Mouse (Mus musculus) layer of hippocampus, adult 8-10 months (tissue): Measurements from ENCODE around the gene Ociad1. TPM values are rescaled to one million over a fixed set of nuclear protein-coding genes. Genes with fewer than 3 reads are reported as not detected.
"Not testable (repeated sequence)": the region's sequence is repeated elsewhere in the genome, so short reads cannot be mapped to it uniquely, and the experiment has no call there.

Experiments used
- DNase-seq, 2 experiments: peaks; one replicate each; pipeline ENCODE4 v3.0.0; 2022; ENCODE audit warnings: low spot score in 2 of 2
- total RNA-seq, 4 experiments: library from RNA; stranded (reverse); gene quantifications; 2 replicates each; pipeline ENCODE4 v1.2.4; 2022

Ociad1 gene
- total RNA-seq, 4 experiments from 2014 or later: 428 to 516 (median 473) TPM

DNA sequence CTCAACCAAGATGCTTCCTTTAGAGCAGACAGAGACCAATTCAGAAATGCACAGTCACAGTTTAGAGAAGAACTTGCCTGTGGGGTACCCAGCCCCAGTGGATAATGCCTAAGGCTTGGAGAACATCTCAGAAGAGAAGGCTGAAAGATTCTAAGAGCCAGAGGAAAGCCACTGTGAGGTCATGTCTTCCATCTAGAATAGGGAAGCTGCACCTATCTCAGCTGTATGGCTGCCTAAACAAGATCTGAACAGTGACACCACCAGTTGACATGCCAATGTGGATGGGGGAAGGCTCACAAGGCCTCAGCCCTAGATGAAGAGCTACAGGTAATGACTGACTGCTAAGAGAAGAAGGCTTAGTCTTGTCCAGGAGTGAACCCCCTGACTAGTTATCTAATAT lies 8.5 kb upstream of the Ociad1 start:
- DNase-seq: no peak

DNA sequence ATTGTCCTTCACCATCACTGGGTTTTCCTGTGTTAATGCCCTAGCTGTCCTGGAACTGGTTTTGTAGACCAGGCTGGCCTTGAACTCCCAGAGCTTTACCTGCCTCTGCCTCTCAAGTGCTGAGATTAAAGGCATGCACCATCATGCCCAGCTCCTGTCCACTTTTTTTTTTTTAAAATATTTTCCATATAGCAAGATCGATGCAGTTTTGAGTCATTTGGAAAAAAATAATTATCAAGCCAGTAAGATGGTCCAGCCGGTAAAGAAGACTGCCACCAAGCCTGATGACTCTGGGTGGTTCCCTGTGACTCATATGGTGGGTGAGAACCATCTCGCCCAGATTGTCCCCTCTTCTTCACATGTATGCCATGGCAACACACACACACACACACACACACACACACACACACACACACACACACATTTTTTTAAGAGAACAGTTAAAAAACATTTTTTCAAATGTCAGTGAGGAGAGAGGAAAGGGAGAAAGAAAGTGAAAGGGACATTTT lies 7.1 kb upstream of the Ociad1 start:
- DNase-seq: no peak

DNA sequence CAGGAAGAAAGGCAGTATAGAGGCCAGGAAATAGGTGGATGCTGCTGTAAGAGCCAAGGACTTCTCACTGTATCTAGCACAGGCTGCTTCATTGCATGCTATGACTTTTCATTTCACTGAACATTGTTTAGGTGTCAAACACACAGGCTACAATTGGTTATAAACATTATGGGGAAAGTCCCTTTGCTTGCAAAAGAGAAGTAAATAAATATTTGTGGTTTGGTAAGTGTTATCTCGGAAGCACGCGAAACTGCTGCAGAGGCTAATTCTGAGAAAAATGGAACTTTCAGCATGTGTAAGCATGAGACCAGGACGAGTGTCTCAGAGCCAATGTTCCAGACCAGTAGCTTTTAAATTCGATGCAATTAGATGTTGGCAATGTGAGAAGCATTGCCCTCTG lies 6.0 kb upstream of the Ociad1 start:
- DNase-seq: no peak

DNA sequence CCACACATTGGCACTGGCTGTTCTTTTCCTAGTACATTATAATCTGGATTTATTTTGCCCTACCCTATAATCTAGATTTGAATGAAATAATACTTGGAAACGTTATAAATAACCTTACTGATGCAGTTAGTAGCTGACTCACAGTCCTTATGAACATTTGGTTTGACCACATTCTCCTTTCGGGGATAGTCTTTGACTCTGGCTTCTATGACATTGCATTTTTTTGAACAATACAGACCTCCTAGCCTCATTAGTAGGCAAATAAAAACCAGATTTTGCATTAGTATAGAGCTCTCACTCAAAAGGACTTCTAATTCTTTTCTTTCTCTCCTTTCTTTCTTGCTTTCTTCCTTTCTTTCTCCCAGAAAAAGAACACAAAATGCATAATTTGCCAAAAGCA lies 2.7 kb upstream of the Ociad1 start:
- no peak for DNase-seq

DNA sequence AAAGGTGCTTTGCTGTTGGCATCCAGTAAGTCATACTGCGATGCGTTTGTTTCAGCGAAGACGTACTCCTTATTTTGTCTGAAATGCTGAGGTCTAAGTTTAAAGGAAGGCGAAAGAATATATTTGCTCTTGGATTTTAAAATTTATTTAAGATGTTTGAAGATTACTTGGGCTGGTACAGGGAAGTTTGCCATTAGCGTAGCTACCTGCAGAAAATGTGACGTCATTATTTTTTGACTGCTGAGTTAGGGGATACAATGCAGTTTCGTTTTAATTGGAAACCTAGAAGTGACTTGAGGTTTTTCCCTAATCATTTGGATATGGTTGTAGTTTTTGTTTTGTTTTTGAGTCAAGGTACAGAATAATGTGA lies 859 bp downstream of the Ociad1 start:
- no peak for DNase-seq

DNA sequence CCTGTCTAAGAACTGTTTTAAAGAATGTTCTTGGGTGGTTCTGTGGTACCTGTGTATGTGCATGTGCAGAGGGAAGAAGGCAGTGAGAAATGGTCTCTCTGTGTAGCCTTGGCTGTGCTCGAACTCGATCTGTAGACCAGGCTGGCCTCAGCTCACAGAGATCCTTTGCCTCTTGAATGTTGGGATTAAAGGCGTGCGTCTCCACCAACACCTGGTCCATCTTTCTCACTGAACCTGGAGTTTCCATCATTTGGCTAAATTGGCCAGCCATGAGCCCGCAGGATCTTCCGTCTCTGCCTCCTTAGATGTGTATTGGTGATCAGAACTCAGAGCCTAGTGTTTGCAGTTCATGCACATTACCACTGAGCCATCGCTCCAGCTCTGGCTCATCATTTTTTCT lies 2.4 kb downstream of the Ociad1 start:
- no peak for DNase-seq

DNA sequence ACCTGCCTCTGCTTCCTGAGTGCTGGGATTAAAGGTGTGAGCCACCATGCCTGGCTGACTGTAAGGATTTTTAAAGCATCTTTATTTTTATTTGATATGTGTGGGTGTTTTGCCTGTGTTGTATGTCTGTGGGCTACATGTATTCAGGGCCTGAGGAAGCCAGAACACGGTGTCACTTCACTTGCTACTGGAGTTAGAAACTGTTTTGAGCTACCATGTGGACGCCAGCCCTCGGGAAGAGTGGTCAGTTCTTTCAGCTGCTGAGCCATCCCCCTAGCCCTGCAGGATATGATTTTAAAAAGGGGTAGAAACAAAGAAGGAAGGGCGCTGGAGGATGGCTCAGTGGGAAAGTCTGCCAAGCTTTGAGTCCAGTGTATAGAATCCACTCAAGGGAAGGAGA lies 3.3 kb downstream of the Ociad1 start:
- DNase-seq: no peak

DNA sequence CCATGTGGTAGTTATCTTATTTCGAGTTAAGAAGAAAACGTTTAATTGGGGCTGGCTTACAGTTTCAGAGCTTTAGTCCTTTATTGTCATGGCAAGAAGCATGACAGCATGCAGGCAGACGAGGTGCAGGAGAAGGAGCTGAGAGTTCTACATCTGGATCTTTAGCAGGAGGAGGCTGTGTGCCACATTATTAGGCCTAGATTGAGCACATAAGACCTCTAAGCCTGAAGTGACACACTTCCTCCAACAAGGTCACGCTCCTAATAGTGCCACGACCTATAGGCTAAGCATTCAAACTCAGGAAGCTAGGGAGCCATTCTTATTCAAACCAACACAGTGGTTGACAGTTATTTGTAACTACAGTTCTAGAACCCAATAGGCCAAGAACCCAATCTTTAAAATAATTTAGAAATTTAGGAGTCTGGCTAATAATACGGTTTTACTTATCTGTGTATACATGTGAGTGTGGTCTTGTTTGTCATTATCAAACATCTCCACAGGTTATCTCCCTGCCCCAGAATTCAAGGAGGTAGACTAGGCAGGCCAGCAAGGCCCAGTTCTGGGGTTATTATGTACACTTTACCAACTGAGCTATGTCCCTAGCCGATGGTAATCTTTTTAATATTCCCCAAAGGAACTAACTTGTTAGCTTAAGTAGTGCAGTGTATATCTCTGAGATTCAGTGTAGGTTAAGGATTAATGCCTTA lies 9.2 kb downstream of the Ociad1 start:
- DNase-seq: no peak

DNA sequence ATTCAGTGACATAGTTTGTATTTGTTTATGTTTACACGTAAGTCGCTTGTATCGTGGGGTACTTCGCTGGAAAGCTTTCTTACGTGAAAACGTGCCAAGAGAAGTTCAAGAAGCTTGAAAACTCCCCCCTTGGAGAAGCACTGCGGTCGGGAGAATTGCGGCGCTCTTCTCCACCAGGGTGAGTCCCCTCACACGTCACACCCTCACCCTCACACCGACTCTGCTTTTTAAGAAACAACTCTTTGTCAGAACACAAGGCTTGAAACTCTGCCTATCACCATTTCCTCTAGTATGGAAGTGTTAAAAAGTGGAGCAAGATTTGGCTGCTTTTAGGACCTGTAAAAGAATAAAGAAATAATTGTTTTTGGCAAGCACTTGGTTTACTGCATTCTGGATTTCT lies 11.9 kb downstream of the Ociad1 start:
- DNase-seq: no peak

DNA sequence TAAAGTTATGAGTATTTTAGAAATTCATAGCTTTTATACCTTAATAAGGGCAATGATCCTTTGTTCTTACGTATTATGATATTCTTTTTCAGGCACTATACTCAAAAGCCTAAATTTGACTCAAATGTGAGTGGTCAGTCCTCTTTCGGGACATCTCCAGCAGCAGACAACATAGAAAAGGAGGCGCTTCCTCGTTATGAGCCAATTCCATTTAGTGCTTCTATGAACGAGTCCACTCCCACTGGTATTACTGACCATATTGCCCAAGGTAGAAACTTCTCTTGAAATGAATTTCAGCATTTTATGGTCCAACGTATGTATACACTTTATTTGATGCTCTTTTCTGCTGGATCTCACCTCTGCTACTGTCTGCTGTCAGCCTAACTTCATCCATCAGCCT lies 13.9 kb downstream of the Ociad1 start:
- no peak for DNase-seq

DNA sequence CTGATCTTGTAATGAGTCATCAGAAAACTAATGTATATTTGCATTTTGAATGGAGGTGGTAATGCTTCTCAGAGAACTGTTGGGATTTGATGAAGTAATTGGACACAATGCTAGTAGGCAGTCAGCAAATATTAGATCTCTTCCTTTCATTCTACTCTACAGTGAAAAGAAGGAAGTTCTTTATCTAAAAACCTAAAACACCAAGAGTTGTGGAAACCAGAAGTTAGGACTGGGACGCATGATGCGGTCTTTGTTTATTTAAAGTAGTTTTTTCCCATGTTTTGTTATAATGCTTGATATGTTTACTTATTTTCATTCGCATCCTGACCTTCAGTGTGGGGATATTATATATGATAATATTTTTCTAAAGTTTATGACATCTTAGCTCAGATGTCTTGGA lies 14.7 kb downstream of the Ociad1 start:
- DNase-seq: no peak

DNA sequence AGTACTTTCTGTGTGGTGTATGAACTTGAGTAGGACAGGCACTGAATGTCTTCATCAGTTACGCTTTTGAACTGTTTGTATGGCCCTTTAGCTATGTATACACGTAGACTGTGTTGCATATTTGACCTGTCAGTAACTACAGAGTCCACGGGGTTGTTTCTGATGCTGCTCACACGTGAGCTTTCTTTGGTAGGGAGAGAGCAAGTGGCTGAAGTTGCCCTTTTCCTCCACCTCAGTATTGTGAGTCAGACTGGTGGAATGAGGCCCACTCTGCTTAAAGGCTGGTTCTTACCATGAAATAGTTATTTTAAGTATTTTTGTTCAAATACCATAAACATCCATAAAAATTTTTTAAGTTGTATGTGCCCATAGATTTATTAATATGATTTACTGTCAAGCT lies 16.9 kb downstream of the Ociad1 start:
- no peak for DNase-seq

DNA sequence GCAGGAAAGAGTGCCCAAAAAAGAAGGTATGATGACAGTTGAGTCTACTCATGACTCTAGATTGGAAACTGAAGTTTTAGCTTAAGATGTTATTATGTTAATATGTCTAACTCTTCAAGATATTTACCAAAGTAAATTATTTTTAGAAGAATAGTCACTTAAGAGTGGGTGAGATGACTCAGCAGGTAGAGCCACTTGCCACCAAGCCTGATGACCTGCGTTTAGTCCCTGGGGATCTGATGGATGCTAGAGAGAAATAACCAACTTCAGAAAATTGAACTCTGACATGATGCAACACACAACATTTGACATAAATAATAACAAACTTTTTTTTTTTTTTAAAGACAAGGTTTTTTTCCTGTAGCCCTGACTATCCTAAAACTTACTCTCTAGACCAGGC lies 17.8 kb downstream of the Ociad1 start:
- no peak for DNase-seq

DNA sequence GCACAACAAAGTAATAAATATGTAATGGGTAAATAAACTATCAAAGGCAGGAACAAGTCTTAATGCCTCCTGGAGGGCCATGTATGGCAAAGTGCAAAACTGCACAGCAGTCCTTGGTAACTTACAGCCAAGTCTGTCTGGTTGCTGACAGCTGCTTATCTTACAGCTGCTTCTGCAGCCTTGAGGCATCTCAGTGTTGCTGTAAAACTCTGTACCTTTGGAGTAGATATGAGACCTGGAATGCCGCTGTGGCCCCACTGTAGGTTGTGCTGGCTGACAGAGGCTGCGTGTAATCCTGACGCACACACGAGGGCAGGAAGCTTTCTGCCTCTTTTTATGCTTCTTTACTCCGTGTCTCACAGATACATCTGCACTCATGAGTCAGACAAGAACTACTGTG lies 18.9 kb downstream of the Ociad1 start:
- no peak for DNase-seq

DNA sequence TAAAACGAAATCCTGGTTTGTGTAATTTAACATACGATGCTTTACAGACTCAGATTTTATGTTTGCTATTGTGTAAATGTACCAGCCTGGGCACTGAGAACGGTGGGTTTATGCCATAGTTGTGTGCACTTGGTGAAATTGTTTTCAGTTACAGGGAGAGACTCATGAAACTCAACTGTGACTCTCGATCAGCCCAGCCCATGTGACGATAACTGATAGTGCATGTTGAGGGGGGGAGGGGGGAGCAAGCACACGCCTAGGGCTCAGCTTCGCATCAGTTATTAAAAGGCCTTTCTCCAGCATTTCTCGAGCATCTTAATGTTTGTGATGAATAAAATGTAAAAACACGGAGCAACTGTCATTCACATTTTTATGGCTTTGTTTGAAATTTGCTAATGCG lies 21.0 kb downstream of the Ociad1 start:
- no peak for DNase-seq

DNA sequence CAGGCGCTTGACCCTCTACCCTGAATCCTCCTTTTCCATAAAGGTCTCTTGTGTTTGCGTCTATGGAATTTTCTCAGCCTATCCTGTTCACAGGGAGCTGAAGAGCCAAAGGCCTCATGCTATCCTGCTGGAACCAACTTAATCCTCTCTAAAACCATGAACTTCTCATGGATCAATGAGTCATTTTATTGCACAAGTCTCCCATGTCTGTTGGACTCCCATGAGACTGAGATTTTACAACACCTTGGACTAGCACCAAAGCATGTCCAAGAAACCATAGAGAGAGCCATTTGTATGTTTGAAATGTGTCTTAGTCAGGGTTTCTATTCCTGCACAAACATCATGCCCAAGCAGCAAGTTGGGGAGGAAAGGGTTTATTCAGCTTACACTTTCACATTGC lies 22.1 kb downstream of the Ociad1 start:
- no peak for DNase-seq

DNA sequence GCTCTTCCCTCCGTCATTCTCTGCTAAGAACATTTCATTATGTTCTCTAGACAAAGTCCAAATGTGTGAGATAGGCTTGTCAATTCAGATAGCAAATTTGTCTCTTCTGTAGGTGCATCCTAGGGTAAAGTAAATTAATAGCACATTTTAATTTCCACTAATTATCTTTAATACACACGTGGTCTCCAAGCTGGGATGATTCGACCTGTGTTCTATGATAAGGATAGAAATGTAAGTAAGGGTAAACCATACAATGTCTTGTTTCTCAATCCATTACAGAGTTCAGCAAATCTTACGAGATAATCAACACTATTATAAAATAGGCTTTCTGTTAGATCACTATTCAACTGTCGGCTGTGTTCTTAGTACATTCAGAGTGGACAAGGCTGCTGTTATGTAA lies 26.7 kb downstream of the Ociad1 start:
- no peak for DNase-seq

DNA sequence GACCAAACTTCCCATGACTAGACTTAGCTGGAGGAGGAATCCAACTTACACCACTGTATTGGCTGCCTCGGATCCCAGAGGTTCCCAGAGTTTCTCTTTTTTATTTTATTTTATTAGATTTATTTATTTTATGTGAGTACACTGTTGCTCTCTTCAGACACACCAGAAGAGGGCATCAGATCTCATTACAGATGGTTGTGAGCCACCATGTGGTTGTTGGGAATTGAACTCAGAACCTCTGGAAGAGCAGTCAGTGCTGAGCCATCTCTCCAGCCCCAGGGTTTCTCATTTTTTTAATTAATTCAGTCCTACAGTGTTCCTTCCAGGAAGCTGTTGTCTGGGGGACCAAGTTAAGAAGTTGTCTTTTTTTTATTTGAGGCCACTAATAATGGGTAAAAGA lies 30.1 kb downstream of the Ociad1 start:
- not testable (repeated sequence) for DNase-seq

DNA sequence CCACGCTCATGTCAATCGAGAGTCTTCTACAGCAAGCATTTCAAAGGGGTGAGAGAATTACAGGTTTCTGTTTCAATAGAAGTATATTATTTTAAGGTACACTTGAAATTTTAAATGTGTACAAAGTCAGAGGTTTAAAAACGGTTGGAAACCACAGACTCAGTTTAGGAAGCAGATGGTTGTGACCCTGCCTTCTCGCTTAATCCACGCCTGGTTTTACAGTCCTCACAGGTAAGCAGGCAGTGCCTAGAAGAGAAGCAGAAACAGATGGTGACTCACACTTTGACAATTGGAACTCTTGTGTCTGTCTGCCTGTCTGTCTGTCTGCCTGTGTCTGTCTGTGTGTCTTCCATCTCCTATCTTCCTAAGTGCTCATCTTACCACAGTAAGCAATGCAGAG lies 31.0 kb downstream of the Ociad1 start:
- DNase-seq: no peak

DNA sequence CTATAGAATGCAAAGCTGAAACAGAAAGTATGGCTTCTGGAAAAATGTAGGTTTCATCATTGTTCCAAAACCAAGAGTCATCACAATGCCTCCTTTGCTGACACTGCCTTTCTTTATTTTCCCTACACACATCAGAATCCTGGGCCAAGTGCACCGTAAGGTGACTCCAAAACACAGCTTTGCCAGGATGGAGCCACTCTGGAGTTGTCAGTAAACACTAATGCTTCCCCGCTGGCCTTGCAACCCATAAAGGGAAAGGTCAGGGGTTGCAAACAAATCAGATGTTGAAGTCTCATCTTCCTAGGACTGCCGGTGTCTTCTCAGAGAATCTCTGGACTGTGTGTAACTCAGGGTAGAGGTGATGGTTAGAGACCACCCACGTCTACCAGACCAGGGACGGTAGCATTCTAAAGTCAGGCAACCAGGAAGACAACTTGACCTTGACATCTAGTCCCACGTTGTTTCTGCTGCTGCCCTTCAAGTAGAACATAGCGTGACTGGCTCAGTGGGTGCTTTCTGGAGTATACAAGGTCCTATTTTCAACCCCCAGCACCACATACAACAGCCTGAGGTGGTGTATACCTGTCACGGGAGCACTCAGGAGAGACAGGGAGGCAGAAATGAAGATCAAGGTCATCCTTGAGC lies 32.1 kb downstream of the Ociad1 start:
- no peak for DNase-seq

DNA sequence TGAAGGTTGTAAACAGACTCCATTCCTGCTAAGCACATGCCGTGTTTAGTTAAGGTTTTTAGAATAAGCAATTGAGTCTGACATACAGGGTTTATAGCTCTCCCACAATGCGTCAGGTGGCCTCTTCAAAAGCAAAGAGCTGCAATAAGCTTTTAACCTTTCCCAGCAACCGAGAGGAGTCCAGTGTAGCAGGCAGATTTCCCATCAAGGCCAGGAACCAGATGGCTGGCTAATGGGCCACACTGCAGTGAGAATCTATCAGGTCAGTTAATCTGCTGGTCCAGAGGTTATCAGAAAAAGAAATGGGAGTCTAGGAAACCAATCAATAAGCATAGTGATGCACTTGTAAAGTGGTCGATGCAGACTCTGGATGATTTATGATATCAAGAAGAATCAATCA lies 38.4 kb downstream of the Ociad1 start:
- no peak for DNase-seq

DNA sequence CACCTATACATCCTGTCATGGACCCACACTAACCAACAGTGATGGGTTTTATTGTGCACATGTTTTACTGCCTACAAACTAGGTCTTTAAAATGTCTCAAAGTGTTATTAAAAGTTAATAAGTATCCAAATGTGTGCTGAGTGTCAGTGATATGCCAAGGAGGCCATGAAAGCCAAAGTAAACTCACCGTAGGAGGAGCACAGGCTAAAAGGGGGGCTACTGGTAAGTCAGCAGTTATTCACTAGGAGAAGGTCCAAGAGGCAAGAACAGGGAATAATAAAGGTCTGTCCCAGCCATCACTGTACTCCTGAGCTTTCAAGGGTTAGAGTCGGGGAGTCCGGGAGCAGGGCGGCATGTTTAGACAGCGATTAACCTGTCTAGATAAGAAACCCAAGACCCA lies 43.9 kb downstream of the Ociad1 start:
- no peak for DNase-seq
